Mouse (Mus musculus) lung, embryonic 16.5 days (tissue): Measurements from ENCODE around the gene Pxn. TPM values are rescaled to one million over a fixed set of nuclear protein-coding genes. Genes with fewer than 3 reads are reported as not detected.
A peak's percentile ranks its signal among the peaks of the same experiment; 100 is the strongest.
"Not testable (repeated sequence)": the region's sequence is repeated elsewhere in the genome, so short reads cannot be mapped to it uniquely, and the experiment has no call there.

Experiments used
- ATAC-seq: fragments of 200-750 bp; cut with Nextera tagmentation; 2 replicates; pipeline ENCODE4 v1.8.0; 2017; ENCODE audit warnings: low read depth, mild to moderate bottlenecking, moderate library complexity
- H3K27ac ChIP-seq: fragments of 300-500 bp; sonication (generic); 2 replicates; pipeline ENCODE4 v1.5.1; 2014; ENCODE audit warnings: mild to moderate bottlenecking, control low read depth, low read length
- H3K27me3 ChIP-seq: fragments of 300-500 bp; sonication (generic); 2 replicates; pipeline ENCODE4 v1.6.1; 2014; ENCODE audit warnings: low read depth, low read length, mixed read lengths; ENCODE audit not compliant: control insufficient read depth, insufficient read depth
- H3K36me3 ChIP-seq: fragments of 300-500 bp; sonication (generic); 2 replicates; pipeline ENCODE4 v1.6.1; 2014; ENCODE audit warnings: low read length; ENCODE audit not compliant: control insufficient read depth, insufficient read depth
- H3K4me1 ChIP-seq: fragments of 300-500 bp; sonication (generic); replicated peaks from 2 replicates; pipeline ENCODE4 v1.6.1; 2014; ENCODE audit warnings: low read length, mixed read lengths; ENCODE audit not compliant: control insufficient read depth, insufficient read depth
- H3K4me2 ChIP-seq: fragments of 300-500 bp; sonication (generic); 2 replicates; pipeline ENCODE4 v1.6.1; 2014; ENCODE audit warnings: low read depth, low read length, control low read depth
- H3K4me3 ChIP-seq: fragments of 300-500 bp; sonication (generic); 2 replicates; pipeline ENCODE4 v1.5.1; 2014; ENCODE audit warnings: mild to moderate bottlenecking, low read length, control low read depth
- H3K9ac ChIP-seq: fragments of 300-500 bp; sonication (generic); 2 replicates; pipeline ENCODE4 v1.6.1; 2014; ENCODE audit warnings: low read length, control low read depth
- H3K9me3 ChIP-seq: fragments of 300-500 bp; sonication (generic); 2 replicates; pipeline ENCODE4 v1.6.1; 2016; ENCODE audit warnings: low read length; ENCODE audit not compliant: control insufficient read depth
- WGBS: fragments of 180-500 bp; shearing (Covaris S2); extraction: QIAGEN DNeasy Blood & Tissue Kit; methylation state at CpG from one replicate; pipeline ENCODE4 v1.1.7; 2014; 5-methylcytosine and 5-hydroxymethylcytosine counted together
- polyA plus RNA-seq: library from polyadenylated mRNA; unstranded; fragments of >200 nt; fragmentation: Nextera tagmentation; extraction: Ambion mirVana; gene quantifications from 2 replicates; pipeline ENCODE4 v1.2.1, GENCODE M21; 2015

Pxn gene
- polyA plus RNA-seq, 1 experiment from 2014 or later = 74.4 TPM

DNA sequence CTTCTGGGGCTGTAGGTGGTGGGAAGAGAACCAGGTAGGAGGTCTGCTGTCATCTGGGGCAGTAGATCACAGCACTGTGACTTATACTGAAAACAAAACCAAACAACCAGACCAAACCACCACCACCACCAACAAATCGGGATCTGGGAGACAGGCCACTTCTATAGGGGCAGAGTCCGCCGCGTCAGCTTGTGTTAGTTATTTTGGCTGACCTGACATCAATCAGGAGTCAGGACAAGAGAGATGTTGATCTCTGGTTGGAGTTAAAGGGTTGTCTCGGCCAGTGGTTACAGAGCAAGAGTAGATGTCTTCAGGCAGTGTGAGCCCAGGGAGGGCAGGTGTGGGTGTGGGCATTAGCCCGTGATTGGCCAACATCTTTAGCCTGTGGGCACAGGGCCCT is 7.9 kb downstream of the Pxn start:
- Histone ChIP-seq H3K4me2 (peak overlapping the region; percentile 60; the same call in 1 of the 2 replicates), H3K4me1 (peaks cover 33% of the 10 kb centered on the region), H3K27me3 (no peaks in the 10 kb centered on the region), H3K36me3 (no peaks in the 10 kb centered on the region; the same call in 1 of the 2 replicates), H3K27ac (peak overlapping the region; percentile 99), H3K9ac (peak overlapping the region; percentile 57; the same call in 1 of the 2 replicates), H3K4me3 (no peak overlapping the region), H3K9me3 (no peaks in the 10 kb centered on the region)
- ATAC-seq = peak; percentile 3
- WGBS = 67% methylated on average over 6 of the region's 6 CpGs

DNA sequence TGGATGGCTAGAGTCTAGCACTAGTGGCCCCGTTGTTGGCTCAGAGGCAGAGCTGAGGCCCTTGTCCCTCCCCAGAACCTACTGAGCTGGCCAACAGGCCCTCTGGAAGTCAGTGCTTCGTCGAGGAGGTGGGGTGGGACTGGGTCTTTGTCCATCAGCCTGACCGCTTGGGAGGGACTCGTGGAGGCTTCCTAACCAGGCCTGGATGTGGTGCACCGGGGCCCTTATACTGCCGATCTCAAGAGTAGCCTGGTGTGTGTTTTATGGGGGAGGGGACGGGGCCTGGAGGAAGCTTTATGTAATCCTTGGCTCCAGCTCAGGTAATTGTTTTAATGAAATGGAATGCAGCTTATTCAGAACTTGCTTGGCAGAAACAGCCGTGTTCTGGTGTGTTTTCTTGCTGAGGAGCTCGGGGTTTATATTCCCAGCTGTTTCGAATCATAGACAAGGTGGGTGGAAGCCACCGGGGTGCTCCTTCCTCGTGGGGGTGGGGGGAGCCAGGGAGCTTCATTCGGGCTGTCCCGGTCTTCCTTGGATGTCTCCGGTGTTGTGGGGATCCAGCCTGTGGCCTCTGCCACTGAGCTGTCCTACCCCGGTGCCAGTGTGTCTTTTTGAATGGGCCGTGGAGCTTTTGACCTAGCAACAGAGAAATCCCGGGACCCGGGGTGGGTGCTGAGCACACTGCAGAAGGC is 8.6 kb downstream of the Pxn start:
- no peaks in the 10 kb centered on the region for H3K27me3 ChIP-seq
- H3K27ac ChIP-seq = peak overlapping the region; percentile 99
- peak; percentile 90 for ATAC-seq
- H3K4me3 ChIP-seq = peak overlapping the region; percentile 35
- H3K4me2 ChIP-seq = peak overlapping the region; percentile 60
- H3K36me3 ChIP-seq = no peaks in the 10 kb centered on the region; the same call in 1 of the 2 replicates
- no peaks in the 10 kb centered on the region for H3K9me3 ChIP-seq
- peaks cover 28% of the 10 kb centered on the region for H3K4me1 ChIP-seq
- WGBS = 19% methylated on average over 20 of the region's 20 CpGs
- H3K9ac ChIP-seq = peak overlapping the region; percentile 57

DNA sequence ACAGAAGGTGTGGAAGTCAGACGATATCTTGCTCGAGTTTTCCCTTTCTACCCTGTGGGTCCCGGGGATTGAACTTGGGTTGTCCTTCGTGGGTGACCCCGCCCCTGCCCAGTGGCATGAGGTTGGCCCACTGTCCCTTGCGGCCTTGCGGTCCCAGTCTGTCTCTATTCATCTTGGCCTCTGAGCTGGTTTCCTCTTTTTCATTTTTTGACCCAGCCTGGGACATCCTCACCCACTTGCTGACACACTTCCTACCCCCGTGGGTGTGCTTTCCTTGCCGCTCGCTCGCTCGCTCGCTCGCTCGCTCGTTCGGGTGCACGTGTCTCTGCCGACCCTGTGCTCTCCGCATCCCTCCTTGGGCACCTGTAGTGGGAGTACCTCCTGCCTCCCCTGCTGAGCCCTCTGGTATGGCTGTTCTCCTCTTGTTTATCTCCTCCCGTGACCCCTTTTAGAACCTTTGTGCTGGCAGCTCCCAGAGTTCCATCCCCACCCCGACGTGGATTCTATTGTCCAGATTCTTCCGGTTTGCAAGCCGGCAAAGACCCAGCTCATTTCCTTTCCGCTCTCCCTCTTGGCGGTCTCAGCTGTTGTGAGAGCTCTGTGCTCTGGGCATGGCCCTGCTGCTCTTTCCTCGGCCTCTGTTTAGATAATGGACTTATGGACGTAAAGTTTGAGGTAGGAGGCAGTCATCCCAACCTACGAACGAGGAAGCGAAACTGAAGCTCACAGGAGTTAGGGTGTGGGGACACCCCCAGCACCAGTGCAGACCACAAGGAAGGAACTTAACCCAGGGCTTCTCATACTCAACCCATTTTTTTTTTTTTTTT is 9.8 kb downstream of the Pxn start:
- no peaks in the 10 kb centered on the region; the same call in 1 of the 2 replicates for H3K36me3 ChIP-seq
- H3K27ac ChIP-seq = peak overlapping the region; percentile 99
- H3K9me3 ChIP-seq = no peaks in the 10 kb centered on the region
- no peaks in the 10 kb centered on the region for H3K27me3 ChIP-seq
- WGBS = 62% methylated on average over 32 of the region's 32 CpGs
- no peak overlapping the region for H3K9ac ChIP-seq
- peak overlapping the region; percentile 60; the same call in 1 of the 2 replicates for H3K4me2 ChIP-seq
- peaks cover 34% of the 10 kb centered on the region for H3K4me1 ChIP-seq
- H3K4me3 ChIP-seq = no peak overlapping the region
- peak; percentile 47 for ATAC-seq

DNA sequence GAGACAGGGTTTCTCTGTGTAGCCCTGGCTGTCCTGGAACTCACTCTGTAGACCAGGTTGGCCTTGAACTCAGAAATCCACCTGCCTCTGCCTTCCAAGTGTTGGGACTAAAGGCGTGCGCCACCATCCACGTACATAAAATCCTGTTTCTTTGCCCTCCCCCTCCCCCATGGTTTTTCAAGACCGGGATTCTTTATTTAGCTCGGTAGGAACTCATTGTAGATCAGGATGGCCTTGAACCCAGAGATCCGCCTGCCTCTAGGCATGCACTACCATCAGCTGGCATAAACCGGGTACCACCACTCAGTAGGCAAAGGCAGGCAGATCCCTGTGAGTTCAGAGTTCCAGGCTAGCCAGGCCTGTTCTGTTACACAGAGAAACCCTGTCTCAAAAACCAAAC is 10.4 kb downstream of the Pxn start:
- Histone ChIP-seq H3K4me1 (peaks cover 40% of the 10 kb centered on the region), H3K27ac (peak overlapping the region; percentile 99), H3K4me3 (no peak overlapping the region), H3K9me3 (no peaks in the 10 kb centered on the region), H3K4me2 (0 out of 2 replicates have a peak overlapping the region, but pooled peaks have one; percentile 4), H3K9ac (no peak overlapping the region), H3K27me3 (no peaks in the 10 kb centered on the region), H3K36me3 (no peaks in the 10 kb centered on the region; the same call in 1 of the 2 replicates)
- ATAC-seq = no peak
- WGBS = 80% methylated on average over 7 of the region's 7 CpGs

DNA sequence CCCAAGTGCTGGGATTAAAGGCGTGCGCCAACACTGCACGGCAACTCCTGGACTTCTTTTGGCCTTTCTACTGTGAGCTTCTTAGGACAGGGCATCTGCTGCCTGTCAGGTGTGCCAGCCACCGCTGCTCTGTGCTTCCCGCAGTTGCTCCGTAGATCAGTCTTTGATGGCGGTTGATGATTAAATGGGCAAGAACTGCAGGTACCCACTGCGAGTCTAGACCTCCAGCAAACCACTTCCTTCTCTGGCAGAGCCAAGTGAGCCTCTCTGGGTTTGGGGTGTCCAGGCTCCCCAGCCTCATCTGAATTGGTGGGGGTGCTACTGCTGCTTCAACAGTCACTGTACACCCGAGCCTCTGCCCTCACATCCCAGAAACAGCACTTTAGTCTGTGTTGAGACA is 11.0 kb downstream of the Pxn start:
- no peak for ATAC-seq
- H3K9ac ChIP-seq = no peak overlapping the region
- no peak overlapping the region for H3K4me3 ChIP-seq
- H3K4me1 ChIP-seq = peaks cover 46% of the 10 kb centered on the region
- peak overlapping the region; percentile 99; the same call in 1 of the 2 replicates for H3K27ac ChIP-seq
- WGBS = 85% methylated on average over 9 of the region's 9 CpGs
- H3K27me3 ChIP-seq = no peaks in the 10 kb centered on the region
- no peaks in the 10 kb centered on the region; the same call in 1 of the 2 replicates for H3K36me3 ChIP-seq
- no peaks in the 10 kb centered on the region for H3K9me3 ChIP-seq
- H3K4me2 ChIP-seq = no peak overlapping the region

DNA sequence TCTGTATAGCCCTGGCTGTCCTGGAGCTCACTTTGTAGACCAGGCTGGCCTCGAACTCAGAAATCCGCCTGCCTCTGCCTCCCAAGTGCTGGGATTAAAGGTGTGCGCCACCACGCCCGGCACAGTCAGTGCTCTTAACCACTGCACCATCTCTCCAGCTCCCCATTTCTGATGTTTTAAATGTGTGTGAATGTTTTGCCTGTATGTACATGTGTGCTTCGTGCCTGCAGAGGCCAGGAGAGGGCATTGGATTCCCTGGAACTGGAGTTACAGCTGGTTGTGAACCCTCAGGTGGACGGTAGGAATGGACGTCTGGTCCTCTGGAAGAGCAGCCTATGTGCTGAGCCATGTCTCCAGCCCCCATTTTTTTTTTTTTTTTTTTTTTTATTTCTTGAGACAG is 11.7 kb downstream of the Pxn start:
- peaks cover 53% of the 10 kb centered on the region for H3K4me1 ChIP-seq
- WGBS = 94% methylated on average over 7 of the region's 8 CpGs
- ATAC-seq = not testable (repeated sequence)

DNA sequence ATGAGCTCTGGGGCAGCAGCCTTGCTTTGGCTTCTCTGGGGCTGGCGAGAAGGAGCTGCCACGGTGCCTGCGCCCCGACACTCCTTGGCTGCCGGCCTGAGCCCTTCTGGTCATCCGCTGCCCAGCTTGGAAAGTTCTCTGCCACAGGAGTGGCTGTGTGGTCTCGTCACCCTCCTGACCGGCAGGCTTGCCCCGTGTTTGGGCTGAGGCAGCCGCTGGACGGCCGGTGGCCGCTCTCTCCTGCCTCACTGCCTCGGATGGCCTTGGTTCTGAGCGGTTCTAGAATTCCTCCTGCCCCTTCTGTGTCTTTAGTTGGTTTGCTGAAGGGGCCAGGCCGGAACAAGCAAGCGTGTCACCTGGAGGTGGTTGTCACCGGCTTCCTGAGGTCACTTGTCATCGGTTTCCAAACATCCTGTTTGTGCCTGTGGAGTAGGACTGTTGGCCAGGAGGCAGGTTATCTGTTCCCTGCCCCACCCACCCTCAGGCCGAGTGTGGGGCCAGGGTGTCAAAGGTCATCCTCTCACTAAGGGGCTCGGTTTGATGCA is 13.9 kb downstream of the Pxn start:
- Histone ChIP-seq H3K9me3 (no peaks in the 10 kb centered on the region), H3K36me3 (no peaks in the 10 kb centered on the region; the same call in 1 of the 2 replicates), H3K27me3 (no peaks in the 10 kb centered on the region), H3K9ac (peak overlapping the region; percentile 29; the same call in 1 of the 2 replicates), H3K4me2 (peak overlapping the region; percentile 28), H3K4me1 (peaks cover 56% of the 10 kb centered on the region), H3K27ac (peak overlapping the region; percentile 77), H3K4me3 (no peak overlapping the region)
- 38% methylated on average over 21 of the region's 21 CpGs for WGBS
- ATAC-seq = 0 out of 2 replicates have a peak, but pooled peaks have one; percentile 7

More for the DNA sequence above, 11.7 kb downstream of the Pxn start:
- H3K36me3 ChIP-seq, H3K9me3 ChIP-seq, H3K4me2 ChIP-seq, H3K9ac ChIP-seq, H3K4me3 ChIP-seq, H3K27me3 ChIP-seq, H3K27ac ChIP-seq: not testable (repeated sequence)

DNA sequence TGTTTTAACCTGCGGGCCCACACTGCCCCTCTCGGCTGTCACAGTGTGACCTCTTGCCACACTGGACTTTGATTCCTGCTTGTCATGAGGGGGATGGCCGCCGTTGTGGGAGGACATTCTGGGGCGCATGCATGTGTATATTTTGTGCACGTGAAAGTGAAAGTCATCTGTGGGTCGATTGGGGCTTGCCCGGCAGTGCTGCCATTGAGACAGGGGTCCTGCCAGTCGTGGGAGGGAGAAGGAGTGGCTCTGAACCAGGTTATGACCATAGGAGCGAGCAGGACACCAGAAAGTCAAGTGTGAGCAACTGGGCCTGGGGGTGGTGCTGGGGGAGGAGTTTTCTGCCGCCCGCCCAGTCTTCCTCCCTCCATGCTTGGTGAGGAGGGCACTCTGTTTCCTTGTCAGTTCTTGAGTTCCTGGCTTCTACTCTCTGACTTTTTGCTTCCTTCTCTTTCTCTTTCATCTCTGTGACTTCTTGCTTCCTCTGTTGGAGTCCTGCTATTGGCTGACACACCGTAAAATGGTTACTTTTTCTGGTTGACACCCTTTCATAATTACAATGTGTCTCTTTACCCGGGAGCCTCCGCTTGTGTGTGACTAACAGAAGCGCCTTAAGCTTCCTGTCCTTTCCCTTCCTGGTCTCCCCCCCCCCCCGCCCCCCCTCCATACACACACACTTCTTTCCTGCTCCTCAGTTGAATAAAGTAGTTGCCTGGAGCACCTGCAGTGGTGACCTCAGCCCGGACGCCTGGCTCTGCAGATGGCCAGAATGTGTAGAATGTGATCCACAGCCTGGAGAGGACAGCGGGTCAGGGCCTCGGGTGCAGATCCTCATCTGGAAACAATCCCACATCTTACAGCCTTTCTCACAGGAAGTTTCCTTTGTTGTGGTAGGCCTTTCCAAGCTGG is 15.3 kb downstream of the Pxn start:
- peak overlapping the region; percentile 39 for H3K4me2 ChIP-seq
- no peaks in the 10 kb centered on the region for H3K9me3 ChIP-seq
- peak; percentile 53 for ATAC-seq
- H3K4me3 ChIP-seq = 0 out of 2 replicates have a peak overlapping the region, but pooled peaks have one; percentile 12
- peaks cover 67% of the 10 kb centered on the region for H3K4me1 ChIP-seq
- H3K9ac ChIP-seq = peak overlapping the region; percentile 31; the same call in 1 of the 2 replicates
- peak overlapping the region; percentile 77 for H3K27ac ChIP-seq
- 36% methylated on average over 21 of the region's 21 CpGs for WGBS
- no peaks in the 10 kb centered on the region for H3K27me3 ChIP-seq
- no peaks in the 10 kb centered on the region; the same call in 1 of the 2 replicates for H3K36me3 ChIP-seq
